Mouse (Mus musculus) bone marrow macrophage, adult 2 months (primary cell): ENCODE measurements at regions not wholly inside any gene's neighbourhood (a gene's known extent, or its start where the extent isn't known, plus 50 kb on each side); places are given as distances from the start of the nearest gene placed in this dataset.

ENCODE experiments used
- CTCF ChIP-seq: IDR thresholded peaks from 2 replicates; pipeline ENCODE4 v1.5.1; 2012; ENCODE audit warnings: low read depth, mild to moderate bottlenecking, low read length, moderate library complexity
- POLR2A ChIP-seq: IDR thresholded peaks from 2 replicates; pipeline ENCODE4 v1.6.1; 2012; ENCODE audit warnings: mild to moderate bottlenecking, low read depth, low read length, borderline replicate concordance

DNA sequence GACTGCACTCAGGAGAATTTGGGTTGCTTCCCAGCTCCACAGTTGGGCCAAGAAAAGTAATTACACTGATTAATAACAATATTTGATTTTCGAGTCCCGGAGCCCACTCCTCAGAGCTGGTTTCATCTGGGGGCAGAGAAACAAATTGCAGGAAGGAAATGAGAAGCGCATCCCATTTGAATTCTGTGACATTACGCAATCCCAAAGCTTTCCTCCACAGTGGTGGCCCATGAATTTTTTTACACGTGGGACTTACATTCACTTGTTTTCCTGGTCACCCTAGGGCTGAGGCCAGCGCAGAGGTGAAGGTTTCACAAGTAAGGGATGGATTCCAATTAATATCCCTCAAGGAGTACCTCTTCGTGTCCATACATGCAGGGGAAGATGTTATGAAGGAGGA, 556.3 kb upstream of the Nrp1 start:
- TF ChIP-seq CTCF, result no peak
- no peak for TF ChIP-seq POLR2A
